Mouse (Mus musculus) retina, postnatal 1 day (tissue): ENCODE results near the gene Emilin2.

Source experiments
- DNase-seq: peaks from one replicate; pipeline ENCODE4 v3.0.0-alpha.2; 2012

The Emilin2 gene

GRCm38 (mm10) chr17:71299879-71300278 lies 11.9 kb downstream of the Emilin2 start:
- no peak for DNase-seq

- no peak for DNase-seq
Observed at GRCm38 (mm10) chr17:71294570-71294969, 17.2 kb downstream of the Emilin2 start.

- no peak for DNase-seq
Observed at GRCm38 (mm10) chr17:71292897-71293296, 18.9 kb downstream of the Emilin2 start.

GRCm38 (mm10) chr17:71291897-71292420 lies 19.8 kb downstream of the Emilin2 start:
- DNase-seq, result no peak

- no peak for DNase-seq
Observed at GRCm38 (mm10) chr17:71290486-71291410, 21.0 kb downstream of the Emilin2 start.

GRCm38 (mm10) chr17:71289572-71290176 lies 22.1 kb downstream of the Emilin2 start:
- no peak for DNase-seq

GRCm38 (mm10) chr17:71288808-71289548 lies 22.8 kb downstream of the Emilin2 start:
- DNase-seq, result no peak

GRCm38 (mm10) chr17:71288145-71288758 lies 23.5 kb downstream of the Emilin2 start:
- no peak for DNase-seq

- no peak for DNase-seq
Observed at GRCm38 (mm10) chr17:71287586-71287985, 24.2 kb downstream of the Emilin2 start.

GRCm38 (mm10) chr17:71285929-71286328 lies 25.8 kb downstream of the Emilin2 start:
- DNase-seq, result no peak

GRCm38 (mm10) chr17:71284890-71285289 lies 26.9 kb downstream of the Emilin2 start:
- DNase-seq, result no peak

GRCm38 (mm10) chr17:71283237-71283636 lies 28.5 kb downstream of the Emilin2 start:
- peak; percentile 40 for DNase-seq

GRCm38 (mm10) chr17:71282716-71283115 lies 29.1 kb downstream of the Emilin2 start:
- no peak for DNase-seq

- DNase-seq, result no peak
Observed at GRCm38 (mm10) chr17:71277701-71278491, 33.9 kb downstream of the Emilin2 start.

- DNase-seq, result no peak
Observed at GRCm38 (mm10) chr17:71276771-71277170, 35.0 kb downstream of the Emilin2 start.

- DNase-seq, result no peak
Observed at GRCm38 (mm10) chr17:71273901-71274300, 37.9 kb downstream of the Emilin2 start.

- DNase-seq, result no peak
Observed at GRCm38 (mm10) chr17:71268599-71268998, 43.2 kb downstream of the Emilin2 start.

GRCm38 (mm10) chr17:71268152-71268551 lies 43.6 kb downstream of the Emilin2 start:
- no peak for DNase-seq

GRCm38 (mm10) chr17:71267374-71267773 lies 44.4 kb downstream of the Emilin2 start:
- DNase-seq, result no peak

- DNase-seq, result no peak
Observed at GRCm38 (mm10) chr17:71265336-71266051, 46.3 kb downstream of the Emilin2 start.

- no peak for DNase-seq
Observed at GRCm38 (mm10) chr17:71264739-71265138, 47.0 kb downstream of the Emilin2 start.
